Mouse (Mus musculus) midbrain, embryonic 16.5 days (tissue): ENCODE results near the gene Smg8. TPM values are rescaled to one million over a fixed set of nuclear protein-coding genes. Genes with fewer than 3 reads are reported as not detected.
"Not testable (repeated sequence)": the region's sequence is repeated elsewhere in the genome, so short reads cannot be mapped to it uniquely, and the experiment has no call there.

Experiments used
- ATAC-seq: fragments of 200-750 bp; cut with Nextera tagmentation; 2 replicates; pipeline ENCODE4 v1.8.0; 2017; ENCODE audit warnings: moderate TSS enrichment
- H3K27ac ChIP-seq: fragments of 300-500 bp; sonication (generic); 2 replicates; pipeline ENCODE4 v1.5.1; 2014; ENCODE audit warnings: mild to moderate bottlenecking, low read length, mixed read lengths
- H3K27me3 ChIP-seq: fragments of 300-500 bp; sonication (generic); 2 replicates; pipeline ENCODE4 v1.6.1; 2014; ENCODE audit warnings: low read depth, low read length, mixed read lengths; ENCODE audit not compliant: control insufficient read depth, insufficient read depth
- H3K36me3 ChIP-seq: fragments of 300-500 bp; sonication (generic); 2 replicates; pipeline ENCODE4 v1.6.1; 2014; ENCODE audit warnings: mild to moderate bottlenecking, low read length, moderate library complexity, mixed read lengths; ENCODE audit not compliant: control insufficient read depth, insufficient read depth
- H3K4me1 ChIP-seq: fragments of 300-500 bp; sonication (generic); 2 replicates; pipeline ENCODE4 v1.6.1; 2014; ENCODE audit warnings: mild to moderate bottlenecking, low read length, mixed read lengths; ENCODE audit not compliant: control insufficient read depth, insufficient read depth
- H3K4me2 ChIP-seq: fragments of 300-500 bp; sonication (generic); 2 replicates; pipeline ENCODE4 v1.6.1; 2014; ENCODE audit warnings: mild to moderate bottlenecking, low read length, mixed read lengths
- H3K4me3 ChIP-seq: fragments of 300-500 bp; sonication (generic); 2 replicates; pipeline ENCODE4 v1.5.1; 2014; ENCODE audit warnings: low read depth, mild to moderate bottlenecking, low read length, moderate library complexity, mixed read lengths
- H3K9ac ChIP-seq: fragments of 300-500 bp; sonication (generic); 2 replicates; pipeline ENCODE4 v1.6.1; 2014; ENCODE audit warnings: low read depth, low read length, mixed read lengths
- H3K9me3 ChIP-seq: fragments of 300-500 bp; sonication (generic); replicated peaks from 2 replicates; pipeline ENCODE4 v1.6.1; 2014; ENCODE audit warnings: mild to moderate bottlenecking, low read length, mixed read lengths; ENCODE audit not compliant: control insufficient read depth, poor library complexity, severe bottlenecking
- WGBS: fragments of 180-500 bp; shearing (Covaris S2); extraction: QIAGEN DNeasy Blood & Tissue Kit; methylation state at CpG from one replicate; pipeline ENCODE4 v1.1.7; 2014; 5-methylcytosine and 5-hydroxymethylcytosine counted together
- polyA plus RNA-seq: library from polyadenylated mRNA; unstranded; fragments of >200 nt; fragmentation: Nextera tagmentation; extraction: Ambion mirVana; gene quantifications from 2 replicates; pipeline ENCODE4 v1.2.1, GENCODE M21; 2015

The Smg8 gene
- polyA plus RNA-seq, 1 experiment from 2014 or later = 22.3 TPM

GRCm38 (mm10) chr11:87060410-87060809 is 26.2 kb downstream of the Smg8 start:
- Histone ChIP-seq H3K36me3 (peaks cover 34% of the 10 kb centered on the region), H3K4me1 (no peaks in the 10 kb centered on the region), H3K4me3 (no peak overlapping the region), H3K9me3 (no peaks in the 10 kb centered on the region), H3K27me3 (no peaks in the 10 kb centered on the region), H3K27ac (no peak overlapping the region), H3K9ac (no peak overlapping the region), H3K4me2 (no peak overlapping the region)
- no peak for ATAC-seq
- WGBS = 98% methylated on average over 2 of the region's 2 CpGs

GRCm38 (mm10) chr11:87056286-87056685 is 30.3 kb downstream of the Smg8 start:
- Histone ChIP-seq H3K27ac (no peak overlapping the region), H3K4me3 (no peak overlapping the region), H3K4me1 (no peaks in the 10 kb centered on the region), H3K9ac (no peak overlapping the region), H3K4me2 (no peak overlapping the region), H3K27me3 (no peaks in the 10 kb centered on the region), H3K36me3 (peaks cover 42% of the 10 kb centered on the region), H3K9me3 (no peaks in the 10 kb centered on the region)
- ATAC-seq = no peak
- 94% methylated on average over 6 of the region's 6 CpGs for WGBS

- 94% methylated on average over 7 of the region's 7 CpGs for WGBS
- not testable (repeated sequence) for H3K4me3 ChIP-seq, H3K27me3 ChIP-seq, H3K9me3 ChIP-seq, H3K9ac ChIP-seq, ATAC-seq, H3K4me2 ChIP-seq, H3K27ac ChIP-seq, H3K4me1 ChIP-seq
- peaks cover 40% of the 10 kb centered on the region for H3K36me3 ChIP-seq
Observed at GRCm38 (mm10) chr11:87048900-87049299, 37.7 kb downstream of the Smg8 start.

GRCm38 (mm10) chr11:87046968-87047367 is 39.6 kb downstream of the Smg8 start:
- no peak for ATAC-seq

GRCm38 (mm10) chr11:87043052-87043451 is 43.5 kb downstream of the Smg8 start:
- no peaks in the 10 kb centered on the region for H3K9me3 ChIP-seq
- no peaks in the 10 kb centered on the region for H3K27me3 ChIP-seq
- no peak overlapping the region for H3K9ac ChIP-seq
- 92% methylated on average over 3 of the region's 3 CpGs for WGBS
- H3K27ac ChIP-seq = no peak overlapping the region
- no peak overlapping the region for H3K4me2 ChIP-seq
- ATAC-seq = no peak
- no peaks in the 10 kb centered on the region for H3K4me1 ChIP-seq
- H3K4me3 ChIP-seq = no peak overlapping the region
- H3K36me3 ChIP-seq = peaks cover 53% of the 10 kb centered on the region

More at GRCm38 (mm10) chr11:87046968-87047367, 39.6 kb downstream of the Smg8 start:
- H3K4me2 ChIP-seq = no peak overlapping the region
- H3K4me1 ChIP-seq = no peaks in the 10 kb centered on the region
- no peak overlapping the region for H3K4me3 ChIP-seq
- no peaks in the 10 kb centered on the region for H3K27me3 ChIP-seq
- peaks cover 41% of the 10 kb centered on the region for H3K36me3 ChIP-seq
- no peaks in the 10 kb centered on the region for H3K9me3 ChIP-seq
- H3K9ac ChIP-seq = no peak overlapping the region
- 94% methylated on average over 5 of the region's 5 CpGs for WGBS
- no peak overlapping the region for H3K27ac ChIP-seq

- Histone ChIP-seq H3K27me3 (no peaks in the 10 kb centered on the region), H3K27ac (no peak overlapping the region), H3K4me3 (no peak overlapping the region), H3K9ac (no peak overlapping the region), H3K4me1 (no peaks in the 10 kb centered on the region), H3K9me3 (no peaks in the 10 kb centered on the region), H3K4me2 (no peak overlapping the region), H3K36me3 (peaks cover 62% of the 10 kb centered on the region)
- WGBS = 93% methylated on average over 9 of the region's 9 CpGs
- ATAC-seq = no peak
Observed at GRCm38 (mm10) chr11:87039307-87039963, 47.1 kb downstream of the Smg8 start.

- no peak overlapping the region for H3K27ac ChIP-seq
- H3K4me1 ChIP-seq = no peaks in the 10 kb centered on the region
- H3K4me3 ChIP-seq = no peak overlapping the region
- no peak for ATAC-seq
- H3K36me3 ChIP-seq = peaks cover 50% of the 10 kb centered on the region
- no peak overlapping the region for H3K4me2 ChIP-seq
- no peaks in the 10 kb centered on the region for H3K27me3 ChIP-seq
- H3K9ac ChIP-seq = no peak overlapping the region
- 68% methylated on average over 4 of the region's 4 CpGs for WGBS
- no peaks in the 10 kb centered on the region for H3K9me3 ChIP-seq
Observed at GRCm38 (mm10) chr11:87036180-87036579, 50.4 kb downstream of the Smg8 start.

- H3K27me3 ChIP-seq = no peaks in the 10 kb centered on the region
- no peak for ATAC-seq
- WGBS = 95% methylated on average over 3 of the region's 3 CpGs
- no peak overlapping the region for H3K27ac ChIP-seq
- peaks cover 3% of the 10 kb centered on the region; the same call in 1 of the 2 replicates for H3K36me3 ChIP-seq
- no peaks in the 10 kb centered on the region for H3K9me3 ChIP-seq
- no peak overlapping the region for H3K9ac ChIP-seq
- no peak overlapping the region for H3K4me2 ChIP-seq
- no peaks in the 10 kb centered on the region for H3K4me1 ChIP-seq
- H3K4me3 ChIP-seq = no peak overlapping the region
Observed at GRCm38 (mm10) chr11:87028212-87028611, 58.4 kb downstream of the Smg8 start.
